Comparison of ENCODE assay signal across 15 mouse cellular contexts in genomic region chr16:85095923-85096322, GRCm38 (mm10).
"Had no signal": no experiment of that assay in that cellular context is flagged by ENCODE, and none has a peak within 500 bp of the region (broad histone marks: within the 10 kb centered on the region; RNA-seq: fewer than 3 reads in every experiment).

No protein-coding gene starts in this region.

- H3K9ac ChIP-seq: liver, embryonic 13.5 days; lung, embryonic 15.5 days; midbrain, embryonic 12.5 days; neural tube, embryonic 12.5 days; stomach, embryonic 15.5 days had no signal

- H3K27me3 ChIP-seq: liver, embryonic 13.5 days; lung, embryonic 15.5 days; midbrain, embryonic 12.5 days; neural tube, embryonic 12.5 days; stomach, embryonic 15.5 days had no signal

- H3K4me2 ChIP-seq: liver, embryonic 13.5 days; lung, embryonic 15.5 days; midbrain, embryonic 12.5 days; neural tube, embryonic 12.5 days; stomach, embryonic 15.5 days had no signal

- DNase-seq: kidney, adult 18-20 months; kidney, adult 9 months; kidney, postnatal 14 days; kidney, postnatal 4 days; layer of hippocampus, postnatal 36 days; liver, embryonic 13.5 days; right cerebral cortex, postnatal 25 days; spleen, adult 18-20 months; thymus, postnatal 25 days had no signal

- H3K27ac ChIP-seq: left cerebral cortex, adult 2 months; liver, embryonic 13.5 days; lung, embryonic 15.5 days; macrophage; neural tube, embryonic 12.5 days; stomach, embryonic 15.5 days had no signal

- H3K36me3 ChIP-seq: liver, embryonic 13.5 days; lung, embryonic 15.5 days; midbrain, embryonic 12.5 days; neural tube, embryonic 12.5 days; stomach, embryonic 15.5 days had no signal

- H3K4me1 ChIP-seq: liver, embryonic 13.5 days; stomach, embryonic 15.5 days had no signal

- H3K4me3 ChIP-seq: left cerebral cortex, adult 2 months; liver, embryonic 13.5 days; lung, embryonic 15.5 days; midbrain, embryonic 12.5 days; neural tube, embryonic 12.5 days; stomach, embryonic 15.5 days had no signal

- H3K9me3 ChIP-seq: liver, embryonic 13.5 days; lung, embryonic 15.5 days; midbrain, embryonic 12.5 days; neural tube, embryonic 12.5 days; stomach, embryonic 15.5 days had no signal
